Mouse (Mus musculus): ENCODE data around the gene Spire2.
"Not testable (repeated sequence)": the region's sequence is repeated elsewhere in the genome, so short reads cannot be mapped to it uniquely, and the experiment has no call there.

Spire2 gene

GRCm38 (mm10) chr8:123384883-123385540 lies 52.5 kb downstream of the Spire2 start:
- no peak for DNase-seq

- DNase-seq: no peak
Observed at GRCm38 (mm10) chr8:123387041-123387440, 54.5 kb downstream of the Spire2 start.

- no peak for DNase-seq
Observed at GRCm38 (mm10) chr8:123387801-123388200, 55.3 kb downstream of the Spire2 start.

- DNase-seq: no peak
Observed at GRCm38 (mm10) chr8:123389026-123389425, 56.5 kb downstream of the Spire2 start.

- DNase-seq: peak; percentile 94
Observed at GRCm38 (mm10) chr8:123398308-123398707, 65.8 kb downstream of the Spire2 start.

GRCm38 (mm10) chr8:123401936-123402335 lies 69.4 kb downstream of the Spire2 start:
- no peak for DNase-seq

GRCm38 (mm10) chr8:123402730-123403326 lies 70.3 kb downstream of the Spire2 start:
- peak; percentile 92 for DNase-seq

- DNase-seq: peak; percentile 83
Observed at GRCm38 (mm10) chr8:123404521-123404920, 72.0 kb downstream of the Spire2 start.

- no peak for DNase-seq
Observed at GRCm38 (mm10) chr8:123406786-123407185, 74.3 kb downstream of the Spire2 start, which contains the start of gene Mc1r. Gene Mc1r (plus strand): TSS chr8:123407107.

- no peak for DNase-seq
Observed at GRCm38 (mm10) chr8:123407612-123408011, 75.1 kb downstream of the Spire2 start.

- no peak for DNase-seq
Observed at GRCm38 (mm10) chr8:123408586-123409544, 76.4 kb downstream of the Spire2 start.

GRCm38 (mm10) chr8:123410049-123410587 lies 77.6 kb downstream of the Spire2 start:
- peak; percentile 97 for DNase-seq

GRCm38 (mm10) chr8:123410788-123411187 lies 78.3 kb downstream of the Spire2 start:
- DNase-seq: peak; percentile 80

- DNase-seq: peak; percentile 93
Observed at GRCm38 (mm10) chr8:123411246-123411645, 78.7 kb downstream of the Spire2 start, which contains the start of gene Tubb3. Gene Tubb3 (plus strand): TSS chr8:123411424.

- DNase-seq: peak; percentile 89
Observed at GRCm38 (mm10) chr8:123411781-123412327, 79.3 kb downstream of the Spire2 start.

- peak; percentile 88 for DNase-seq
Observed at GRCm38 (mm10) chr8:123412560-123413170, 80.2 kb downstream of the Spire2 start.

GRCm38 (mm10) chr8:123414255-123414654 lies 81.7 kb downstream of the Spire2 start:
- DNase-seq: peak; percentile 77

- not testable (repeated sequence) for DNase-seq
Observed at GRCm38 (mm10) chr8:123414997-123415696, 82.6 kb downstream of the Spire2 start.

GRCm38 (mm10) chr8:123415967-123416943 lies 83.7 kb downstream of the Spire2 start:
- DNase-seq: peak; percentile 81

GRCm38 (mm10) chr8:123416944-123417555 lies 84.5 kb downstream of the Spire2 start:
- peak; percentile 82 for DNase-seq
